Mouse (Mus musculus) cortical plate, adult 2 months (tissue): ENCODE measurements around the gene Antxr1.

Source experiments
- CTCF ChIP-seq: fragments of 200-500 bp; IDR thresholded peaks from 2 replicates; pipeline ENCODE4 v1.5.1; 2011; ENCODE audit warnings: mild to moderate bottlenecking, control low read depth, low read length; ENCODE audit not compliant: insufficient read depth; ENCODE audit errors: extremely low read depth
- POLR2A ChIP-seq: fragments of 200-500 bp; IDR thresholded peaks from 2 replicates; pipeline ENCODE4 v1.6.1; 2011; ENCODE audit warnings: mild to moderate bottlenecking, low read length, control low read depth; ENCODE audit not compliant: insufficient read depth; ENCODE audit errors: extremely low read depth

- TF ChIP-seq CTCF (no peak), POLR2A (no peak)
These were observed 77.4 kb downstream of the Antxr1 start for GRCm38 (mm10) chr6:87257981-87258775.
